Mouse (Mus musculus): ENCODE measurements around the gene Adgra3. TPM values are rescaled to one million over a fixed set of nuclear protein-coding genes. Genes with fewer than 3 reads are reported as not detected.

Adgra3 gene
- polyA plus RNA-seq, 1 experiment: 10.6 TPM

GRCm38 (mm10) chr5:49990737-49991323, 68.0 kb downstream of the Adgra3 start:
- no peak for DNase-seq
- H3K4me1 ChIP-seq (ENCODE audit: control insufficient read depth, insufficient read depth, low read length): no peaks in the 10 kb centered on the region
- no peaks in the 10 kb centered on the region for H3K27me3 ChIP-seq (ENCODE audit: control insufficient read depth, insufficient read depth, low read length)
- no peak for TF ChIP-seq CTCF (IDR thresholded peaks at IDR 0.05; ENCODE audit: borderline replicate concordance, insufficient read depth, low read depth, low read length)
- no peak for TF ChIP-seq POLR2A (IDR thresholded peaks at IDR 0.05; ENCODE audit: borderline replicate concordance, insufficient read depth, low read length)
- WGBS: 88% methylated on average over 8 of the region's 8 CpGs
- no peak overlapping the region for H3K27ac ChIP-seq (ENCODE audit: insufficient read depth, low read length)
- H3K4me3 ChIP-seq (replicated peaks; ENCODE audit: insufficient read depth, low read depth, low read length): no peak overlapping the region

GRCm38 (mm10) chr5:49988015-49988798, 70.6 kb downstream of the Adgra3 start:
- 67% methylated on average over 10 of the region's 10 CpGs for WGBS
- DNase-seq: no peak

GRCm38 (mm10) chr5:49980727-49981126, 78.1 kb downstream of the Adgra3 start:
- no peak for TF ChIP-seq CTCF (IDR thresholded peaks at IDR 0.05; ENCODE audit: borderline replicate concordance, insufficient read depth, low read depth, low read length)
- no peak for TF ChIP-seq POLR2A (IDR thresholded peaks at IDR 0.05; ENCODE audit: borderline replicate concordance, insufficient read depth, low read length)
- Histone ChIP-seq H3K27me3 (ENCODE audit: control insufficient read depth, insufficient read depth, low read length) (no peaks in the 10 kb centered on the region), H3K4me1 (ENCODE audit: control insufficient read depth, insufficient read depth, low read length) (no peaks in the 10 kb centered on the region), H3K27ac (ENCODE audit: insufficient read depth, low read length) (no peak overlapping the region), H3K4me3 (replicated peaks; ENCODE audit: insufficient read depth, low read depth, low read length) (no peak overlapping the region)
- WGBS: 79% methylated on average over 5 of the region's 5 CpGs
- no peak for DNase-seq

More at GRCm38 (mm10) chr5:49988015-49988798, 70.6 kb downstream of the Adgra3 start:
- no peak for TF ChIP-seq CTCF (IDR thresholded peaks at IDR 0.05; ENCODE audit: borderline replicate concordance, insufficient read depth, low read depth, low read length)
- no peak for TF ChIP-seq POLR2A (IDR thresholded peaks at IDR 0.05; ENCODE audit: borderline replicate concordance, insufficient read depth, low read length)
- H3K4me1 ChIP-seq (ENCODE audit: control insufficient read depth, insufficient read depth, low read length): no peaks in the 10 kb centered on the region
- H3K27me3 ChIP-seq (ENCODE audit: control insufficient read depth, insufficient read depth, low read length): no peaks in the 10 kb centered on the region
- no peak overlapping the region for H3K4me3 ChIP-seq (replicated peaks; ENCODE audit: insufficient read depth, low read depth, low read length)
- no peak overlapping the region for H3K27ac ChIP-seq (ENCODE audit: insufficient read depth, low read length)

- H3K4me3 ChIP-seq (replicated peaks; ENCODE audit: insufficient read depth, low read depth, low read length): no peak overlapping the region
- DNase-seq: no peak
- H3K27me3 ChIP-seq (ENCODE audit: control insufficient read depth, insufficient read depth, low read length): no peaks in the 10 kb centered on the region
- whole genome bisulfite sequencing: 91% methylated on average over 14 of the region's 14 CpGs
- H3K27ac ChIP-seq (ENCODE audit: insufficient read depth, low read length): no peak overlapping the region
- no peaks in the 10 kb centered on the region for H3K4me1 ChIP-seq (ENCODE audit: control insufficient read depth, insufficient read depth, low read length)
- TF ChIP-seq CTCF (IDR thresholded peaks at IDR 0.05; ENCODE audit: borderline replicate concordance, insufficient read depth, low read depth, low read length) (no peak), POLR2A (IDR thresholded peaks at IDR 0.05; ENCODE audit: borderline replicate concordance, insufficient read depth, low read length) (no peak)
Observed at GRCm38 (mm10) chr5:49979246-49979645, 79.6 kb downstream of the Adgra3 start.

DNA sequence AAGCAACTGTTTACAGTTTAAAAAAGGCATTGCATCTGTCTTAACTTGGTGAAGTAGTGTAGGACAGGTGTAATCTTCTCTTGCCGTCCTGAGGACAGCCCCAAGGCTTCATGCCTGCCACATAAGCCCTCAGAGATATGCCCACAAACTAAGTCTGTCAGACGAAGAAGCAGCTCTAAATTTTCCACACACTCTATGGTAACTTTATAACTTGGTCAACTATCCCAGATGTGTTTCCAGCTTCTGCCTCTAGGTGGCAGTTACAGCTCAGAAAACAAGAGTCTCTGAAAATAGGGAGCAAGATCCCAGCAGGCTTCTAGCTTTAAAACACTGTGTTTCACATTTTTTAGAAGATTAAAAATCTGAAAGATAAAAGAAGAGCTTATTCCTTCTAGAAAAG, 82.8 kb downstream of the Adgra3 start:
- 44% methylated on average over 2 of the region's 2 CpGs for WGBS

DNA sequence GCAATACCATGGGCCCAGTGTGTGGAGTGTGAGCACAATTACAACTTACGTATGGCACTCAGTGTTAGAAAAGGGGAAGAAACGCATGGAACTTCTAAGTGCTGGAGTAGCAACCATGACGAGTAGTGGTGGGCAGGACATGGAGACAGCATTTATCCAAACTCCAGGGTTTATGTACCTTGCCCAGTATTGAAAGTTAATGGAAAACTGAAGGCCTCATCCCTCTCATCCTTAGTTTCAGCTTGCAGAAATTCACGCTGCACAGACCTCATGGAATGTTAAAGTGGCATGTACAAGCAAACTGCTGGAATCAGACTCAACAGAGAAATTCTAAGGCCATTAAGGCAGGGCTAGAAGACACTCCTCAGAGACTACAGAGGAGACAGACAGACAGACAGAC, 84.6 kb downstream of the Adgra3 start:
- Histone ChIP-seq H3K27me3 (ENCODE audit: control insufficient read depth, insufficient read depth, low read length) (no peaks in the 10 kb centered on the region), H3K27ac (ENCODE audit: insufficient read depth, low read length) (no peak overlapping the region), H3K4me3 (replicated peaks; ENCODE audit: insufficient read depth, low read depth, low read length) (no peak overlapping the region), H3K4me1 (ENCODE audit: control insufficient read depth, insufficient read depth, low read length) (no peaks in the 10 kb centered on the region)
- no peak for DNase-seq
- 97% methylated on average over 4 of the region's 4 CpGs for WGBS
- TF ChIP-seq POLR2A (IDR thresholded peaks at IDR 0.05; ENCODE audit: borderline replicate concordance, insufficient read depth, low read length): no peak
- no peak for TF ChIP-seq CTCF (IDR thresholded peaks at IDR 0.05; ENCODE audit: borderline replicate concordance, insufficient read depth, low read depth, low read length)

More for the DNA sequence above, 82.8 kb downstream of the Adgra3 start:
- DNase-seq: peak; percentile 49 to 55
- no peak for TF ChIP-seq POLR2A (IDR thresholded peaks at IDR 0.05; ENCODE audit: borderline replicate concordance, insufficient read depth, low read length)
- TF ChIP-seq CTCF (IDR thresholded peaks at IDR 0.05; ENCODE audit: borderline replicate concordance, insufficient read depth, low read depth, low read length): peak; percentile 38; the same call in 1 of the 2 replicates
- Histone ChIP-seq H3K4me1 (ENCODE audit: control insufficient read depth, insufficient read depth, low read length) (no peaks in the 10 kb centered on the region), H3K27me3 (ENCODE audit: control insufficient read depth, insufficient read depth, low read length) (no peaks in the 10 kb centered on the region), H3K27ac (ENCODE audit: insufficient read depth, low read length) (no peak overlapping the region), H3K4me3 (replicated peaks; ENCODE audit: insufficient read depth, low read depth, low read length) (no peak overlapping the region)

DNA sequence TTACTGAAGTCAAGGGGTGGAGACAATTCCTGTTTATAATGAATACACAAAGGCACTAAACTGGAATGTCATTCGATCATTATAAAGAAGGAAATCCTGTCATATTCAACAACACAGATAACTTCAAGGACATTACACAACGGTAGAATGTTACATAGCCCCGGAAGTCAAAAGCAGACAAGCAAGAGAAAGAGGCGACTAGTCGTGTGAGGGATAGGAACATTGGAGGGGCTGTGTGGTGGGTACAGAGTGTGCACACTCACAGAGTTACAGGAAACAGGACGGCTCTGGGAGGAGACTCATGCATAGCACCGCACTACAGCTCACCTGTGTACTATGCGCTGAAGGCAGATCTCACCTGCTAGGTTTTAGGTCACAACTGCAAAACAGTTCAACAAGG, 89.1 kb downstream of the Adgra3 start:
- H3K4me1 ChIP-seq (ENCODE audit: control insufficient read depth, insufficient read depth, low read length): no peaks in the 10 kb centered on the region
- H3K27ac ChIP-seq (ENCODE audit: insufficient read depth, low read length): no peak overlapping the region
- H3K27me3 ChIP-seq (ENCODE audit: control insufficient read depth, insufficient read depth, low read length): no peaks in the 10 kb centered on the region
- DNase-seq: no peak
- 94% methylated on average over 8 of the region's 8 CpGs for WGBS
- no peak overlapping the region for H3K4me3 ChIP-seq (replicated peaks; ENCODE audit: insufficient read depth, low read depth, low read length)
- TF ChIP-seq CTCF (IDR thresholded peaks at IDR 0.05; ENCODE audit: borderline replicate concordance, insufficient read depth, low read depth, low read length) (no peak), POLR2A (IDR thresholded peaks at IDR 0.05; ENCODE audit: borderline replicate concordance, insufficient read depth, low read length) (no peak)

- Histone ChIP-seq H3K4me1 (ENCODE audit: control insufficient read depth, insufficient read depth, low read length) (no peaks in the 10 kb centered on the region), H3K27ac (ENCODE audit: insufficient read depth, low read length) (no peak overlapping the region), H3K27me3 (ENCODE audit: control insufficient read depth, insufficient read depth, low read length) (no peaks in the 10 kb centered on the region), H3K4me3 (replicated peaks; ENCODE audit: insufficient read depth, low read depth, low read length) (no peak overlapping the region)
- TF ChIP-seq CTCF (IDR thresholded peaks at IDR 0.05; ENCODE audit: borderline replicate concordance, insufficient read depth, low read depth, low read length) (no peak), POLR2A (IDR thresholded peaks at IDR 0.05; ENCODE audit: borderline replicate concordance, insufficient read depth, low read length) (no peak)
- no peak for DNase-seq
- 95% methylated on average over 6 of the region's 6 CpGs for WGBS
Observed at GRCm38 (mm10) chr5:49967726-49968125, 91.1 kb downstream of the Adgra3 start.

All from cerebellum, adult 2 months (tissue).